Mouse (Mus musculus) thymus, adult 18-20 months (tissue): ENCODE results near the gene Sirpb1b.
"Not testable (repeated sequence)": the region's sequence is repeated elsewhere in the genome, so short reads cannot be mapped to it uniquely, and the experiment has no call there.

Experiments used
- DNase-seq, 2 experiments: peaks; one replicate each; pipeline ENCODE4 v3.0.0; 2022; ENCODE audit warnings: mixed read lengths in 2 of 2

Gene Sirpb1b

GRCm38 (mm10) chr3:15574887-15575286 is at the start of gene Sirpb1b:
TSS of gene Sirpb1b (minus strand) at chr3:15575065.
- DNase-seq = not testable (repeated sequence)

GRCm38 (mm10) chr3:15590377-15591117 is 15.7 kb upstream of the Sirpb1b start:
- DNase-seq = not testable (repeated sequence)

GRCm38 (mm10) chr3:15586665-15587064 is 11.8 kb upstream of the Sirpb1b start:
- DNase-seq = not testable (repeated sequence)

GRCm38 (mm10) chr3:15583452-15583851 is 8.6 kb upstream of the Sirpb1b start:
- DNase-seq = no peak

GRCm38 (mm10) chr3:15582948-15583347 is 8.1 kb upstream of the Sirpb1b start:
- DNase-seq = not testable (repeated sequence)

- not testable (repeated sequence) for DNase-seq
Observed at GRCm38 (mm10) chr3:15576466-15576865, 1.6 kb upstream of the Sirpb1b start.

GRCm38 (mm10) chr3:15528589-15528988 is 46.3 kb downstream of the Sirpb1b start:
- no peak for DNase-seq

GRCm38 (mm10) chr3:15513608-15514007 is 61.3 kb downstream of the Sirpb1b start:
- not testable (repeated sequence) for DNase-seq

GRCm38 (mm10) chr3:15507792-15508321 is 67.0 kb downstream of the Sirpb1b start:
- DNase-seq = not testable (repeated sequence)

- not testable (repeated sequence) for DNase-seq
Observed at GRCm38 (mm10) chr3:15474831-15475230, 100.0 kb downstream of the Sirpb1b start.

GRCm38 (mm10) chr3:15470158-15470557 is 104.7 kb downstream of the Sirpb1b start:
- DNase-seq = not testable (repeated sequence)
